Mouse (Mus musculus) olfactory bulb, adult 2 months (tissue): ENCODE results near the gene Cpm. TPM values are rescaled to one million over a fixed set of nuclear protein-coding genes. Genes with fewer than 3 reads are reported as not detected.

Experiments used
- H3K27ac ChIP-seq: fragments of 200-500 bp; 2 replicates; pipeline ENCODE4 v1.5.1; 2012; ENCODE audit warnings: low read depth, low read length; ENCODE audit not compliant: insufficient read depth
- H3K4me1 ChIP-seq: fragments of 200-500 bp; 2 replicates; pipeline ENCODE4 v1.6.1; 2012; ENCODE audit warnings: low read length; ENCODE audit not compliant: control insufficient read depth, insufficient read depth
- H3K4me3 ChIP-seq: fragments of 200-500 bp; 2 replicates; pipeline ENCODE4 v1.5.1; 2012; ENCODE audit warnings: mild to moderate bottlenecking, low read depth, low read length, moderate library complexity; ENCODE audit not compliant: insufficient read depth
- CTCF ChIP-seq: fragments of 200-500 bp; IDR thresholded peaks from 2 replicates; pipeline ENCODE4 v1.5.1; 2012; ENCODE audit warnings: low read depth, mild to moderate bottlenecking, low read length, moderate library complexity; ENCODE audit not compliant: insufficient read depth
- POLR2A ChIP-seq: fragments of 200-500 bp; IDR thresholded peaks from 2 replicates; pipeline ENCODE4 v1.6.1; 2012; ENCODE audit warnings: mild to moderate bottlenecking, low read depth, low read length, moderate library complexity; ENCODE audit not compliant: insufficient read depth
- WGBS: fragments of 180-500 bp; shearing (Covaris S2); methylation state at CpG from one replicate; pipeline ENCODE4 v1.1.7; 2018; 5-methylcytosine and 5-hydroxymethylcytosine counted together
- polyA plus RNA-seq: library from polyadenylated mRNA; stranded (reverse); fragments of >200 nt; gene quantifications from 2 replicates; pipeline ENCODE4 v1.2.4, GENCODE M21; 2012; ENCODE audit warnings: low replicate concordance; ENCODE audit not compliant: missing spikeins, insufficient read depth, insufficient read length

The Cpm gene
- polyA plus RNA-seq, 1 experiment = not detected

DNA sequence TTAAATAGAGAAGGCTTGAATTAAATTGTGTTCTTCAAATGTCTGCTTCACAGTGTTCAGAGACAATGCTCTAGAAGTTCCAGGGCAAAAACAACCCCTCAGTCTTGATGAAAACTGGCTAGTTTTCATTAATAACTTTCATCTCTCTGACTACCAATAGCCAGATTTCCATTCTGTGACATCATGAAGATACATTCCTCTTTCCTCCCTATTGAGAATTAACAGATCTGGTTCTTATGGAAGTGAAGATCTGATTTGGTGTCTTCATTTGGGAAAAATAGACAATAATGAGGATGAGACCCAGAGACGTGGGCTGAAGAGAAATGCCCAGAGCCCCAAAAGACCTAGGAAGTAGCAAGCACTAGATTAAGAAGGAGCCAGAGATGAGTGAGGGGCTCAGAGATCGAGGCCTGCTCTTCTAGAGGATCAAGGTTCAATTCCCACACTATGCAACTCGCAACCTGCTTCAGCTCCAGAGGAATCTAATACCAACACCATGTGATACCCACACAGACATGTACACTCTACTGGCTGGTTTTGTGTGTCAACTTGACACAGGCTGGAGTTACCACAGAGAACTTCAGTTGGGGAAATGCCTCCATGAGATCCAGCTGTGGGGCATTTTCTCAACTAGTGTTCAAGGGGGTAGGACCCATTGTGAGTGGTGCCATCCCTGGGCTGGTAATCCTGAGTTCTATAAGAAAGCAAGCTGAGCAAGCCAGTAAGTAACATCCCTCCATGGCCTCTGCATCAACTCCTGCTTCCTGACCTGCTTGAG lies 11.5 kb upstream of the Cpm start:
- WGBS = 92% methylated on average over 3 of the region's 3 CpGs
- Histone ChIP-seq H3K4me3 (no peak overlapping the region), H3K27ac (no peak overlapping the region), H3K4me1 (no peaks in the 10 kb centered on the region)
- no peak for TF ChIP-seq CTCF
- no peak for TF ChIP-seq POLR2A

DNA sequence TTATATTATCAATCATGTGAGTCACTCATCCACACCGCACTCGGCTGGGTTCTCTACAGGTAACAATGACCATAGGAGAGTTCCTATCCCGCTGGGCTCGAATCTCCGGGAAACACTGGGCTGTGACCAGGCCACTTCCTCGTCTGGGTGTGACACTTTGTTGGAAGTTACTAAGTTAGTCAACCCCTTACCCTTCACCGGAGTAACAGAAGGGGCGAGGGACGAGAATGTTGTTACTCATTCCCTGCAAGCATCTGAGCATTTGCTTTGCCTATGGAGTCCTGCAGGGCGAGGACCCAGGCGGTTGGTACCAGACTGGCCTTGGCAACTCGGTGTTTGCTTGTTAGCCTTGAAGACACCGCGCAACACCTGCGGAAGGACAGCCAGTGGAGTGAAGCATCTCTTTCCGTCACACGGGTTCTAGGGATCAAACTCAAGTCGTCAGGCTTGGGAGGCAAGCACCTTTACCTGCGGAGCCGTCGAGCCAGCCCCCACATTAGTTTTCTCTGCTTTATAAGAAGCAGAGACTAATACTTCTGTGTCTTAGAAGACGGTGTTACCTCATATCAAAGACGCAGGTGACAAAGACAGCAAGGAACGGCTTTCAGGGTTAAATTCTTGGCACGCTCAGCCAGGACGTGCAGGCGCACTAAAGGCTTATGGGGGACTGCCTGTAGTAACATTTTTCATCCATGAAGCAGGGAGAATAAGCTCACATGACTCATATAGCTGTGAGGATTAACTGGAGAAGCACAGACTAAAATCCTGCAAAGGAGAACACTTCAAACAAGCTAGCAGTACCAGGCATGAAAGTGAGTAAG lies 10.0 kb upstream of the Cpm start:
- Histone ChIP-seq H3K4me1 (no peaks in the 10 kb centered on the region), H3K27ac (no peak overlapping the region), H3K4me3 (no peak overlapping the region)
- 91% methylated on average over 27 of the region's 27 CpGs for WGBS
- TF ChIP-seq POLR2A = no peak
- TF ChIP-seq CTCF = no peak

DNA sequence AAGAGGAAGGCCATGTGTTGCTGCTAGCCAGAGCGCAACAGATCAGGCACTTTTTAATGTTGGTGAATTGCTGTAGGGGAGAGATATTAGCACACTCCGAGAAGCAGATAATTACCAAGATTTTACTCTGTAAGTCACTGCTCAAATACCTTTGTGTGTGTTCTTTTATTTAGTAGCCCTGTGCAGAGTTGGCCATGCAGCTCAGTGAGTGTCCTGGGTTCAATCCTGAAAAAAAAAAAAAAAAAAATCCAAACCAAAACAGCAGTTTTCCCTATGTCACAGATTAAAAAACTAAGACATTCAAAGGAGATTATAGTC lies 9.5 kb upstream of the Cpm start:
- Histone ChIP-seq H3K4me3 (no peak overlapping the region), H3K4me1 (no peaks in the 10 kb centered on the region), H3K27ac (no peak overlapping the region)
- WGBS = 89% methylated on average over 2 of the region's 2 CpGs
- TF ChIP-seq CTCF = no peak
- TF ChIP-seq POLR2A = no peak

- no peak overlapping the region for H3K27ac ChIP-seq
- H3K4me1 ChIP-seq = no peaks in the 10 kb centered on the region
- H3K4me3 ChIP-seq = no peak overlapping the region
- 96% methylated on average over 4 of the region's 4 CpGs for WGBS
- no peak for TF ChIP-seq POLR2A
- no peak for TF ChIP-seq CTCF
Measured at GRCm38 (mm10) chr10:117620530-117620929, 8.8 kb upstream of the Cpm start.

DNA sequence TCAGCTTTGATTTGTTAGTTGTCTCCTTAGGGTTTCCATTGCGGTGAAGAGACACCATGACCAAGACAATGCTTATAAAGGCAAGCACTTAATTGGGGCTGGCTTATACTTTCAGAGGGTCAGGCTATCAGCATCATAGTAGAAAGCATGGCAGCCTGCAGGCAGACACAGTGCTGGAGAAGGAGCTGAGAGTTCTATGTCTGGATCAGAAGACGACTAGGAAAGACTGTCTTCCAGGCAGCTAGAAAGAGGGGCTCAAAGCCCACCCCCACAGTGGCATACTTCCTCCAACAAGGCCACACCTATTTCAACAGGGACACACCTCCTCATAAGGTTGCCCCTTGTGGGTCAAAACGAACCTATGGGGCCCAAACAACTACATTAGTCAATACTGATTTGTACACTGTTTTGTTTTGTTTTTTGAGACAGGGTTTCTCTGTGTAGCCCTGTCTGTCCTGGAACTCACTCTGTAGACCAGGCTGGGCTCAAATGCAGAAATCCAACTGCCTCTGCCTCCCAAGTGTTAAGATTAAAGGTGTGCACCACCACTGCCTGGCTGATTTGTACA lies 8.3 kb upstream of the Cpm start:
- no peak overlapping the region for H3K4me3 ChIP-seq
- TF ChIP-seq CTCF = no peak
- no peak for TF ChIP-seq POLR2A
- H3K4me1 ChIP-seq = no peaks in the 10 kb centered on the region
- 82% methylated on average over 3 of the region's 3 CpGs for WGBS
- H3K27ac ChIP-seq = no peak overlapping the region

GRCm38 (mm10) chr10:117621616-117622533 lies 7.4 kb upstream of the Cpm start:
- Histone ChIP-seq H3K4me3 (no peak overlapping the region), H3K4me1 (no peaks in the 10 kb centered on the region), H3K27ac (no peak overlapping the region)
- no peak for TF ChIP-seq CTCF
- no peak for TF ChIP-seq POLR2A
- whole genome bisulfite sequencing = 94% methylated on average over 12 of the region's 12 CpGs

- TF ChIP-seq POLR2A = no peak
- no peak for TF ChIP-seq CTCF
Measured at GRCm38 (mm10) chr10:117623358-117623757, 5.9 kb upstream of the Cpm start.

DNA sequence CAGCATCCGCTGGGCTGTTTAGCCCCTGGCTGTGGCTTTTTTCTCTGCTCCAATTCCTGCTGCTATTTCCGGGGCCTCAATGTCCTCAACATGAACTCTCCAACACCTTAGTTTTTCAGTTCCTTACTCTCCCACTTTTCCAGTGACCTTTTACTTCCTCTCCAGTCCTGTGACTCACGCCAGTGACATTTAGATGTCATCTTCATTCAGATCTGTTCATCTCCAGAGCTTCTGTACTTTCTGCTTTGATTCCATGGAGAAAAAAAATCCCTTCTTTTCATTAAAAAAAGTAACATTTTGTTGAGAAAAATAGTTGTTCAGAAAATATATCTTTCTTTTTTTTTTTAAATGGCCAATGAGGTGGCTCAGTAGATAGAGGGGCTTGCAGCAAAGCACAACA lies 5.1 kb upstream of the Cpm start:
- WGBS = 71% methylated on average over 3 of the region's 3 CpGs
- Histone ChIP-seq H3K4me3 (no peak overlapping the region), H3K4me1 (peaks cover 6% of the 10 kb centered on the region), H3K27ac (no peak overlapping the region)
- TF ChIP-seq CTCF (no peak), POLR2A (no peak)

More at GRCm38 (mm10) chr10:117623358-117623757, 5.9 kb upstream of the Cpm start:
- H3K4me3 ChIP-seq = no peak overlapping the region
- H3K4me1 ChIP-seq = no peaks in the 10 kb centered on the region
- H3K27ac ChIP-seq = no peak overlapping the region
